Mouse (Mus musculus) mouse embryonic stem cell (cell line): ENCODE results near the gene Dusp14.

Experiments used
- in situ Hi-C, 2 experiments: fragments of 300-500 bp; cut with MboI; formaldehyde crosslinking; loops; 1 replicate in 1 of 2; 3 replicates in 1 of 2; pipeline ENCODE4 v1.14.3; 2019 to 2020; ENCODE audit warnings: low sequenced_read_pairs in 2 of 2, low pct_unique_long_range_greater_than_20kb in 1 of 2, mixed read lengths in 1 of 2; ENCODE audit not compliant: unreplicated experiment in 1 of 2

Gene Dusp14

GRCm38 (mm10) chr11:84069034-84069370, at the start of gene Dusp14:
TSS of gene Dusp14 (minus strand) at chr11:84069261.
- in situ Hi-C loops: no loop called here

GRCm38 (mm10) chr11:84117431-84117830, 48.4 kb upstream of the Dusp14 start:
- in situ Hi-C loops: no loop called here

GRCm38 (mm10) chr11:84116221-84116620, 47.2 kb upstream of the Dusp14 start:
- in situ Hi-C loops: no loop called here

GRCm38 (mm10) chr11:84115646-84116045, 46.6 kb upstream of the Dusp14 start:
- in situ Hi-C loops: no loop called here

DNA sequence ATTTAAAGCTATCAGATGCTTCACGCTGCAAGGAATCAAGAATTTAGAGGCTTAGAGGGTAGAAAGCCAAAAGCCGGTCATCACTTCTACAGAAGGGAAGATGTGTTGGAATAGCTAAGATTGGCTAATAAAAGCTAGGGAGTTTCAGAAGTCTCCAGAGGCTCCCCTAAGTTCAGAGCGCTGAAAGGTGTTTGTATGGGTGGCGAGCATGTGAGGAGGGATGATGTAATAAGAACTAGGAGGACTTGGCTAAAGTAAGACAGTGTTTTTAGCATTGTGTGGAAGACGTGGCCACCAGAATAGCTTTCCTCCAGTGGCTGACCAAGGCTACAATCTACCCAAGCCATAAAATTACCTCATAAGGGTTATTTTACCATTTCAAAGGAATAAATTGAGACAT, 44.6 kb upstream of the Dusp14 start:
- in situ Hi-C loops: no loop called here

DNA sequence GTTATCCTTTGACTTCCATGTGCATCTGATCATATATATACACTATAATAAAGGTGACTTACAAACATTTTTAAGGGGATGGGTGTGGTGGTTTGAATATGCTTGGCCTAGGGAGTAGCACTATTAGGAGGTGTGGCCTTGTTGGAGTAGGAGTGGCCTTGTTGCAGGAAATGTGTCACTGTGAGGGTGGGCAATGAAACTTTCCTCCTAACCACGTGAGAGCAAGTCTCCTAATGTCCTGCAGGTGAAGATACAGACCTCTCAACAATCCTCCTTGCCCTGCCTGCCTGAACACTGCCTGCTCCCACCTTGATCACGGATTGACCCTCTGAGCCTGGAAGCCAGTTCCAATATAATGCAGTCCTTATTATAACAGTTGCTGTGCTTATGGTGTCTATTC, 38.1 kb upstream of the Dusp14 start:
- in situ Hi-C loops: no loop called here

- in situ Hi-C loops: no loop called here
Observed at GRCm38 (mm10) chr11:84104036-84104435, 35.0 kb upstream of the Dusp14 start.

GRCm38 (mm10) chr11:84101182-84101581, 32.1 kb upstream of the Dusp14 start:
- in situ Hi-C loops: no loop called here

- in situ Hi-C loops: no loop called here
Observed at GRCm38 (mm10) chr11:84097251-84097998, 28.4 kb upstream of the Dusp14 start.

- in situ Hi-C loops: no loop called here
Observed at GRCm38 (mm10) chr11:84095084-84095483, 26.0 kb upstream of the Dusp14 start.

DNA sequence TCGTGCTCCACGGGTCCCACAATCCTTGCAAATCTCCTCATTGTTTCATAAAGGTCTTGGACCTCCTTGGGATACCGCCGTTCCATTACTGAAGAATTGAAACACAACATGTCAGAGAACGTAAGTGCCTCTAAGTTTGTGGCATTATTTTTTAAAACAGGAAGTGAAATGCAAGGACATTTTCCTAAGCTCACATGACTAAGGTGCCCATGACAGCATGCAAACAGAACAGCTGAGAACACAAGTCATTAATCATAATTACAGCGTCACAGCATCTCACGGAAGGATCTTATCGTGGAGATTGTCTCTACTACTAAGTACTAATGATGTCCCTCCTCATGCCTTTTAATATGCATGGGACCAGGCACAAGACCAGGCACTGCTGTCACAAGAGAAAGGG, 21.5 kb upstream of the Dusp14 start:
- in situ Hi-C loops: no loop called here

DNA sequence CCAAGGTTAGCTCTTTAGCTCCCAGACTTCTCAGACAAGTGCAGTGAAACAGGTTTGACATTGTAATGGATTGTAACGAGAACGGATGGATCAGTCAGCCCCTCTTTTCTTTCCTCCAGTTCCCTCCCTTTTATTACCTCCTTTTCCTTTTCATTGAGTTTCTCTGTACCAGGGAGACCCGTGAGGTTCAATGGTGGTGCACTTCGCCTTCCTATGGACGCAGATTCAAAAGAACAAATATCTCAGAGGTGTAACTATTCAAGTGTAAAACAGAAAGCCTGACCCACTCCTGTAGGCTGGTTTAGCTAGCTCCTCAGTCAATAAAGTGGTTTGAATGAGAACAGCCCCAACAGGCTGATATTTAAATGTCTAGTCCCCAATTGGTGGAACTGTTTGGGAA, 12.8 kb upstream of the Dusp14 start:
- in situ Hi-C loops: no loop called here

DNA sequence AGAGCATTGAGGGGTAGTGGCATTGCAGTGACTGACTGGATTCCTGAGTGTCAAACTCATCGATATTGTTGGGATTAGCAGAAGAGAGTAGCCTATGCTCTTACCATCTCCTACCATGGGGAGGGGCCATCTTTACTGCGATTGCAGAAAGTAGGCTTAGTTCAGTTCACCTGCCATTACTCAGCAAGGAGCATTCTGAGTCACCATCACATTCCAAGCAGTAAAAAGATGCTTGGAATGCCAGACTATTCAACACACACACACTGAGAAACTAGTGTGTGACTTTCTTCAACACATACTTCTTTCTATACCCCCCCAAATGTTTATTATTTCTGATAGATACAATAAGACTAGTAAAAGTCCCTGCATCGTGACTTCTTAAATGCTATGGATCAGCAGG, 11.3 kb upstream of the Dusp14 start:
- in situ Hi-C loops: no loop called here

GRCm38 (mm10) chr11:84079887-84080286, 10.8 kb upstream of the Dusp14 start:
- in situ Hi-C loops: no loop called here

DNA sequence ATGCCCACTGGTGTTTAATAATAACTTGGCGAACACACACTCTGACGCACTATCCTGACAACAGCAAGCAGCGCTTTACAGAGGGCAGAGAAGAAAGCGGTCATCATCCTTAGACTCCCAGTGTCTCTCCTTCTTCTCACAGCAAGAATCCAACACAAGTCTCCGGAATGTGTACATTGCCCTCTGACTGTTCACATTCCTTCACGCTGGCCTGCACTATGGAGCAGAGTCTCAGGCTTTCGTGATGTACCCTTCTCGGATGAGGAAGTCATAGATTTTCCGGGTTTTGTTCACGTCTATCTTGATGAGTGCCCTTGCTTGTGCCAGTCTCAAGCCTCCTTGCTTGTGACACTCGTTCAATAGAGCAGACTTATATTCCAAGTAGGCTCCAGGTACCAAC, 10.3 kb upstream of the Dusp14 start:
- in situ Hi-C loops: no loop called here

DNA sequence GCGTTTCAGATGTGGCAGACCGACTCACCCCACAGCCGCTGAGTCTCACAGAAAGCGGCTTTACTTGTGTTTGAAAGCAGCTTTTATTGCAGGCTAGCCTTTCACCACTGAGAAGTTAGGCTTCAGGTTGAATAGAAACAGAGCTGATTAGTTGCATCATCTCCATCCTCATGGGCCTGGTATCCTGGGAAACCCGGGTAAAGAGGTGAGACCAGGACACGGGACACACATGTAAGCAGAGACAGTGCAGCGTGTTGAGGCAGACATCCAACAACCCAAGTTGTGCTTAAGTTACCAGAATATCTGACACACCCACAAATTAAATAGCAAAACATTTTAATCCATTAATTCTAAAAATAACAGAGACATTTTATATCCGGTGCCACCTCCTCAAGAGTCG, 9.5 kb upstream of the Dusp14 start:
- in situ Hi-C loops: no loop called here

GRCm38 (mm10) chr11:84077008-84077407, 7.9 kb upstream of the Dusp14 start:
- in situ Hi-C loops: no loop called here

DNA sequence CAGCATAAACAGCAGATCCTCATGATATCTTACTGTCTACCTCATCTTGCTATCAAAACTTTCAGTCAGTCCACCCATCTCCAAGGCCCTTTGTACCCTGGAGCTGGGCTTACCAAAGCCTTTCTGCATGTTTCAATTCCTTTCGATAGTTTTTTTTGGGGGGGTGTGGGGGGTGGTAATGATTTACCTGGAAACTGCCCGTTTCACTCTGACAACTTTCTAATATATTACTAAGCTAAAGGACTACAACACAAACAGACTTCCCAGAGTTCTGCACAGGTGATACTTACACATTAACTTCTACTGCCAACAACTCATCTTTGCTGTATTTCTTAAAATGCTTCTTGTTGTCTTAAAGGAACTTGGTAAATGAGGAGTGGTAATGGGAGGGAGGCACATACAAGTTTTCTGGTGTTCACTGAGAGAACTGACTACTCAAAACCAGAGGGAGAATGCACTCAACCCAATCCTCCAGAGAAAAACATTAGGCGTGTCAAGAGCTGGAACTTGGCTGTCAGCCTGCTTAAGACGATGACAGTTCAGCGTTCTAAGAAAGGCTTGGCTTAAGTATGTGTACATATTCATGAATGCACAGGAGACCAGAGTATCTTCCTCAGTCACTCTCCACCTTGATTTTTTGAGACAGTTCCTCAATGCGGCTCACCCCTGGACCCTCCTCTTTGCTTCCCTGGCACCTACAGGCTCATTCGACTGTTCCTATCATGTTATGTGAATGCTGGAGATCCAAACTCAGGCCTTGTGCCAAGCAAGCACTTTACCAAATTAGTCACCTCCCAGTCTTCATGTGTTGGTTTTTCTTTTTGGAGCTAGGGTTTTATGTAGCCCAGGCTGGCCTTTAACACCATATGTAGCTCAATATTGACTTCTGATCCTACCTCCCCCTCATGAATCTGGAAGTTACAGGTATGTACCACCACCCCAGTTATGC, 5.0 kb upstream of the Dusp14 start:
- in situ Hi-C loops: no loop called here

DNA sequence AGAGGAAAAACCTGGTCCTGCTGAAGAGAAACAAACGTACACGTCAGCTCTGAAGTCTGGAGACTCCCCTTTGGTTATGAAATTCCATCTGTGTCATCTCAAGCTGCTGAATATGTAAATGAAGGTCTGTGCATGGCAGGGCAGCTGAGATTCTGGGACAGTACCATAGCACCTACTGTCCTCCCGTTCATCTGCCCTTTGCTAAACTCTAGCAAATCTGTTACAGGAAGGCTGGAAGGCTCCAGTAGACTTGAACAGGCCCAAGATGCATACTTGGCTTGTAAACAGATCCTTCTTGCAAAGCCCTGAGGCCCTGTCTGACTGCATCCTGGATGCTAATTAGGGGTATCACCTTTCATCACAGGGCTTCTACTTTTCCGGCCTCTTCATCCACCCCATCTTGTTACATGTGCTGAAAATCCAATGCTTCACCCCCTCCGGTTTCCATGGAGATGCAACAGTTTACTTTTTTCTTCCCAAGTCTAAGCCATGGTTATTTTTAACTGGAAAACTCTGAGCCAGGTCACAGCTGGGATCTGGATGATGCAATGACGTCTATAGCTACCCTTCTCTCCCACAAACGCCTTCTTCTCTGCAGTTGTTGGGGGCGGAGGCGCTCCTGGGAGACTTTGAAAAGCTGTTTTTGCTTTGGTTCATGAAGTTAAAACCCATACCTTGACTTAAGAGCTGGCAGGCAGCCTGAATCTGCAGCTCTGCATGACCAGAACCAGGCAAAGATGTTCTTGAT, 4.0 kb upstream of the Dusp14 start:
- in situ Hi-C loops: no loop called here
